Mouse (Mus musculus) cerebellum, postnatal 4 days (tissue): ENCODE measurements around the gene Smpd3.
"Not testable (repeated sequence)": the region's sequence is repeated elsewhere in the genome, so short reads cannot be mapped to it uniquely, and the experiment has no call there.

ENCODE experiments used
- DNase-seq, 2 experiments: peaks; one replicate each; pipeline ENCODE4 v3.0.0; 2022; ENCODE audit warnings: low spot score in 2 of 2, mixed read lengths in 1 of 2

The Smpd3 gene

DNA sequence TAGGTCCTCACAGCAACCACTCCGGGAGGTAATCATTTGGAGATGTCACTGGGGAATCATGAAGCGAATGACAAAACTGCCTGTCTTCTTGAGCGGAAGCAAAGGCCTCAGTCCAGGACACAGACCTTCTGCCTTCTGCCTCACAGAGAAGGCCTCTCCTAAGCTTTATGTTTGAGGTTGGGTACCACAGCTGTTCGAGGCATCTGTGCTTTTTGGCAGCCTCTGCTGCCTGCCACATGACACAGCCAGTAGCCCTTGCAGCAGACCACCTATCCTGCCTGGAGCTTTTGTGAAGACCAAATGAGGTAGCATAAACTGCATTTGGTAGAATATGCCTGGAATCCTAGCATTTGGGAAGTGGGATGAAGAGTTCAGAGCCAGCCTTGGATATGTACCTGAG lies 11.2 kb downstream of the Smpd3 start:
- peak in 1 of 2 experiments; percentile 53 for DNase-seq

- no peak for DNase-seq
These were observed 16.4 kb downstream of the Smpd3 start for GRCm38 (mm10) chr8:106321434-106321833.

GRCm38 (mm10) chr8:106320002-106320401 lies 17.8 kb downstream of the Smpd3 start:
- DNase-seq, result no peak

- no peak for DNase-seq
These were observed 20.7 kb downstream of the Smpd3 start for GRCm38 (mm10) chr8:106317091-106317490.

DNA sequence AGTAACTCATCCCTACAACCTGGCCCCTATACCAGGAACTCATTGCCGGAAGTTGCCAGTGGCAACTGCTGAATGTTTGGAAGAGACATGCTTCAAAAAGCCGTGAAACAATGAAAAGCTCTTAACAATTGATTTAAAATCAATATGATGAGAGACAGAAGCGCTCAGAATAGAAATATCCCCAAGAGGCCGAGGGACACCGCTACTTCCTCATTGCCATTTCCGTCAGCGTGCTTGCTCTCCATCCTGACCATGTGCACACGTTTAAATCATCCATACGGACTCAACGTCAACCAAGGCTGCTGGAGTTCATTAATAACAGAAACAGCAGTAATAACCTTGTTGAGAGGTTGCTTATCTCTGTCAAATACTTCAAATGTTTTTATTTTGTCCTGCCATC lies 21.3 kb downstream of the Smpd3 start:
- no peak for DNase-seq

DNA sequence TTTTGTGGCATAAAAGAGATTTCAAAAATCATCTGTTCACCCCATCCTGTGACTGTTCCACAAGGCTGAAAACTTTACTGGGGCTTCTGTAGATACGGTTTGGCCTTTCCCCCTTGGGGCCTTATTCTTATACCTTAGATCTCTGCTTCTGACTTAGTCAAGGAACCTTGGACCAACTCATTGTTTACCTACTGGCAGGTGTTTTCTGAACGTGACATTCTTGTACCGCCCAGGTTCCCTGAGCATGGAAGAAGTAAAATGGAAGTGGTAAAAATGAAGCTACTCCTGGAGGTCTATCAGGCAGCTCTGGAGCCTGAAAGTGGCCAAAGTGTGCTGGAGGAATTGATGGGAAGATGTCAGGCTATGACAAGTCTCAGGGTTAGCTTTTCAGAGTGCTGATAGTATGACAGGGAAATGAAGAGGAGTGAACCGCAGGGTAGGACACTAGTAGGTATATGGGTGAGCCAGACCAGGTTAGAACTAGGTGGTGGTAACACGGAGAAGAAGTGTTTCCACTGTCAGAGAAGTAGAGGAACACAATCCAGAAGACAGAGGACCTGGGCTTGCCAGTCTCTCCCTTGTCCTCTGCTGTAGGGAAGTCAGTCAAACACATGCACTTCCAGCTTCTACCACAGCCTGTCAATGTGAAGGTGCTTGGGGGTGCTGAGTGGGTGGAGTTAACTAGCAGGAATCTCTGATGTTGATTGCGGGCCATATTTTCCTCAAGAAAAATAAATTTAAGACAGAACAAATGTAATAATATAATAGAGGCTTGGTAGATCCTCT lies 22.2 kb downstream of the Smpd3 start:
- DNase-seq, result no peak

DNA sequence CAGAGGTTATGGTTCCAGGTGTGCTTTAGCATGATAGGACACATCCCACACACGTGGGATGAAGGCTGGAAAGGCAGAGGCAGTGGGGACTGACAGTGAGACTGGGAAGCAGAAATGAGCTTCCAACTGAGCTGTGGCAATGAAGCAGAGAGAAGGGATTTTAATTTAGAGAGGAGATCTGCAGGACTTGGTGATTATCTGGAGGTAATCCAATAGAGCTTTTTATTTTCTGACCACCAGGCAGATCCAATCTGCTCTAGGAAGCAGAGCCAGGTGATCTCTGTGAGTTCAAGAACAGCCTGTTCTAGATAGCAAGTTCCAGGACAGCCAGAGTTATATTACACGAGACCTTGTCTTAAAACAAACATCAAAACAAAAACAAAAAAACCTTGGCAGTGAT lies 24.0 kb downstream of the Smpd3 start:
- DNase-seq, result no peak

DNA sequence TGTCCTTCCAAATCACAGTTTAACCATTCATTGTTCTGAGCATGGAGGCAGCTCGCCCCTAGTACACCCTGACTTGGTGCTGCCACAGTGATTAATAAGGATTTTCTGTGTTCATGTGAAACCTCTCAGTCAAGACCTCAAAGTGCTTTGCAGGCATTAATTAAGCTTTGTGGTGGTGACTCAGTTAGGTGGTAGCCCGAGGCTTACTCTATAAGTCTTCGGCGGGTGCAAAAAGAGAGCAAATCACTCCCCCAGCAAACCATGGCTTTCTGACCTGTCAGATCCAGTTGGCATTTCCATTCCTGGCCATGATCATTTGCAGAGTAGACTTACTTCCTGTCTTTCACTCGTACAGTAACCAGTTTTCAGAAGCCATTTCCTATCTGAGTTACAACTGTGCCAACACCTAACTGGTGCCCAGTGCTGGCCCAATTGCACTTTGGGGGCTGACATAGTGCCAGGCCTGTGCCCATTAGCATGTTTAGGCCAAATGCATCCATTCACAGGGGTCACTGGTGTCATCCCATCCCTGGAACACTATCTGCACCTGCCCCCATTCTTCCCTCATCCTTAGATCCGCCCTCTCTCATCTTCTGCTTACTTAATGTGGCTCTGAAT lies 24.6 kb downstream of the Smpd3 start:
- DNase-seq, result no peak

GRCm38 (mm10) chr8:106311967-106312366 lies 25.8 kb downstream of the Smpd3 start:
- DNase-seq, result no peak

- no peak for DNase-seq
These were observed 27.6 kb downstream of the Smpd3 start for GRCm38 (mm10) chr8:106310026-106310652.

GRCm38 (mm10) chr8:106308082-106308786 lies 29.6 kb downstream of the Smpd3 start:
- DNase-seq, result not testable (repeated sequence)

DNA sequence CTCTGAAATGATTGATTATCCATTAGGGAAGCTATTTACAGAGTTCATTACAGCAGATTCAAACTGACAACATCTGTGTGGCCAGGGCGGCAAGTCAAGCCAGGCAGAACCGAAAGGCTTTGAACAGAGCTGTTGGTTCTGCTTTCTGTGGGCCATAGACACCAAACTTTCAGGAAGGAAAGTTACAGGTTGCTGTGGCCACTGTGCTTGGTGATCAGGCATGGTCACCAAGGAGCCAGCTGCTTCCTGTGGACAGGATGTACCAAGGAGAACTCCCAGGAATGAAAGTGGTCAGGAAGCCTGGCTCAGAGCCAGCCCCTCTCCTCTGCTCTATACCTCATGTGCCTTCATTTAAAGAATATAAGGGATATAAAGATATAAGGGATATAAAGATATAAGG lies 30.2 kb downstream of the Smpd3 start:
- DNase-seq, result no peak

DNA sequence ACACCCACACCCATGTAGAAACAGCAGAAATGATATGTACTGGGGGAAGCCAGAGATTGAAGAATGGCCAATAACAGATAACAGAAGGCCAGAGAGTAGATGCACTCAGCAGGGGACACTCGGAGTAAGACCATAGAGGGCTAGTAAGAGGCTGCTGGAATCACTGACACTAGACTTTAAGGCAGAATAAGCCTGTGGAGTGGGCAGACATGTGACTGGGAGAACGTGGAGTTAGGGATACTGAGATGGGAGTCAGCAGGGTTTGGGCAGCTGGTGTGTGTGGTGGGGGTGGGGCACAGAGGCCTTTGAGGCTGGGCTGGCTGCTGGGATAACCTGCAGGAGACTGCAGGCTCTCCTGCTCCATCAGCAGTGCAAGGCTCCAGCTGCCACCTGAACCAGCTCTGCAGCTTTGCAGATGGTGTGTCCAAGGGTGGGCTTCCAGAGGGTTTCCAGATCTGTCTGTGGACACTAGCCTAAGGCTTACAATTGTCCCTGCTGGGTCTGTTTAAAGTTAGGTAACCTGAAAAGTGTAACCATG lies 31.0 kb downstream of the Smpd3 start:
- DNase-seq, result peak in 1 of 2 experiments; percentile 24

DNA sequence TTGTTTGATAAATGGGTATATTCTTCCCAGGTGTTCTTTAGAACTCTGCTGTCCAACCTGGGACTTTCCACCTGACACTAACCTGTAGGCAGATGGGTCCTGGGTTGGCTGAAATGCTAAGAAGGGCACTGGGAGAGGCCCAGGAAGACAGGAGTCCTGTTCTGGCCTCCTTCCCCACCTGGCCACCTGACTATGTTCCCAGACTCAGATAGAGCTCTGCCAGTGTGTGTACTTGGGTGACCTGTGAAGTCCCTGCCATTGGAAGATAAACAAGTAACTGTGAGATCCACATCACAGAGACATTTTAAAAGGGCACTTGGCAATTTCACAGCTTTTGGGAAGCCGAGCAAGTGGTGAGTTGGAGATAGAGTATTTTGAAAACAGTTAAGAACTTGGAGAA lies 31.7 kb downstream of the Smpd3 start:
- no peak for DNase-seq

- no peak for DNase-seq
These were observed 32.5 kb downstream of the Smpd3 start for GRCm38 (mm10) chr8:106305301-106305700.

DNA sequence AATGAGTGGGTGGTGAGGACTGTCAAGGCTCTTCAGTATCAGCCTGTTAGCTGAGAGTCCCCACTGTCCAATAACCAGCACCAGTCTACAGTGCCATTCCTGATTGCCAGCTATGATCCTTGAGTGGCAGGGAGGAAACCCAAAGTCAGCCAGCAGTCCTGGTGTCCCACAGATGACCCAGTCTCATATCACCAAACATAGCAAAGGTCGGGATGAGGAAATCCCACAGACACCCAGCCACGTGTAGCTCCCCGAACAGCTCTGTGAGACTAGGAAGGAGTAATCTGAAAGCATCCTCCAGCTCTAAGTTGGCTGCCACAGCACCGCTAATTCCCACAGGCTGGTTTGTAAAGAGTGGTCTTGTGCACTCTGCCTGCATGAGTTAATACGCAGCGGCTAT lies 33.5 kb downstream of the Smpd3 start:
- DNase-seq, result no peak

DNA sequence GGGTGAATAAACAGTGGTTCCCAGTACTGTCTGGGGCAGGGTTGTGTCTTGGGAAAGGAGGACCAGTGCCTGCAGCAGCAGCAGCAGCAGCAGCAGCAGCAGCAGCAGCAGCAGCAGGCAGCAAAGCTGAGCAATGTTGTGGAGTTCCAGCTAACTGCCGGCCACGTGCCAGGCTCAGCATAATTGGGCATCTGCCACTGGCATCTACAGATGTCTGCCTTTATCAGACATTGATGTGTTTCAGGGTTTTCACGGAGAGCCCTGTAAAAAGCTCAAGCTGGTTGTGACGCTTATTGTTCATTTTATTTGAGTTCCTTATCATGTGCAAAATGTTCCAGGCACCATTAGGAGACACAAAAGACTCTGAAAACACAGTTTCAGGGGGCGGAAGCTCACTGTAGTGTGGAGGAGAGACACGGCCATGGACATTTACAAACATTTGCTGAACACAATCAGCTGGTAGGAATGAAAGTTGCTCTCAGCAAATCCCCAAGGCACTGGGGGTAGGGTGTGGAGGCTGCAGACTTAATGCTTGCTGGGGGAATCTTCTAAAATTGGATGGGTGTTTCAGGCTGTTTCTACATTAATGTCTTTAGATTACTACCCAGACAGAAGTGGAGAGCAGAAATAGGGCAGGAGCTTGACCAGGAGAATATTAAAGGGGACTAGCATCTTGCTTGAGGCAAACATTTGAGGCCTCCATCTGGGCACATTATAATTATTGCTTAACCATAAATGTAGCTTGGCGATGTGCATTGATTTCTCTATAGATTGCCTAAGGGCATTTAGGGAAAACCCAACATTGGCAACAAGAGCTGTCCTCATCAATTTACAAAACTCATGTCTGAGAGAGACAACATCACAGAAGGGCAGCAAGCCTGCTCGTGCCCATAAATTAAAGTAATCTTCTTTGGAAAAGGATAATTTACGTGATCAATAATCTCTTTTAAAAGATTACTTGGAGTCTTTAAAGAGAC lies 36.8 kb downstream of the Smpd3 start:
- peak in 1 of 2 experiments; percentile 56 for DNase-seq

GRCm38 (mm10) chr8:106299686-106300085 lies 38.1 kb downstream of the Smpd3 start:
- DNase-seq, result no peak

DNA sequence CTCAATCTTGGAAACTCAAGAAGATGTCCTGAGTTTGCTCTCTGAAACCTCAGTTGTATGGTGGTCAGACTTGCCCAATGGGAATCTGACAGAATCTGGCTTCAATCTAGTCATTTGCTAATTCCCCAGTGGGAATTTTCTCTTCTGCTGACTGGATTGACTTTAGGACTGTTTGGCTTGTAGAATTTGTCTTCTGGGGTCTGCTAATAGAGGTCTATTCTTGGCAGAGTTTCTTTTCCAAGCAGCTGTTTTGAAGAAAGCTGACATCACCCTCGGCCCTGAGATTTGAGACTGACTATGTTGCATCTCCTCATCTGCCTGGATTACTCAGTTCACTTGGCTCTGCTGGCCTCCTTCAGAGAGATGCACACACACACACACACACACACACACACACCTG lies 38.9 kb downstream of the Smpd3 start:
- DNase-seq, result no peak

- DNase-seq, result no peak
These were observed 39.5 kb downstream of the Smpd3 start for GRCm38 (mm10) chr8:106298261-106298660.
